Mouse (Mus musculus) intestine, postnatal 0 days (tissue): ENCODE measurements around the gene Cd207. TPM values are rescaled to one million over a fixed set of nuclear protein-coding genes. Genes with fewer than 3 reads are reported as not detected.
A peak's percentile ranks its signal among the peaks of the same experiment; 100 is the strongest.

Experiments
- ATAC-seq: fragments of 200-750 bp; cut with Nextera tagmentation; 2 replicates; pipeline ENCODE4 v1.8.0; 2017; ENCODE audit warnings: mild to moderate bottlenecking, moderate TSS enrichment, moderate library complexity
- H3K27ac ChIP-seq: fragments of 300-500 bp; sonication (generic); 2 replicates; pipeline ENCODE4 v1.5.1; 2014; ENCODE audit warnings: mild to moderate bottlenecking, low read depth, low read length, moderate library complexity
- H3K27me3 ChIP-seq: fragments of 300-500 bp; sonication (generic); replicated peaks from 2 replicates; pipeline ENCODE4 v1.6.1; 2014; ENCODE audit warnings: low read length, mixed read lengths; ENCODE audit not compliant: control insufficient read depth, insufficient read depth
- H3K36me3 ChIP-seq: fragments of 300-500 bp; sonication (generic); 2 replicates; pipeline ENCODE4 v1.6.1; 2014; ENCODE audit warnings: mild to moderate bottlenecking, moderate library complexity; ENCODE audit not compliant: control insufficient read depth, insufficient read depth
- H3K4me1 ChIP-seq: fragments of 300-500 bp; sonication (generic); replicated peaks from 2 replicates; pipeline ENCODE4 v1.6.1; 2014; ENCODE audit warnings: antibody characterized with exemption, low read length, mixed read lengths; ENCODE audit not compliant: control insufficient read depth, insufficient read depth
- H3K4me2 ChIP-seq: fragments of 300-500 bp; sonication (generic); replicated peaks from 2 replicates; pipeline ENCODE4 v1.6.1; 2014; ENCODE audit warnings: low read depth, mild to moderate bottlenecking, moderate library complexity
- H3K4me3 ChIP-seq: fragments of 300-500 bp; sonication (generic); 2 replicates; pipeline ENCODE4 v1.5.1; 2014; ENCODE audit warnings: low read depth, low read length
- H3K9ac ChIP-seq: fragments of 300-500 bp; sonication (generic); 2 replicates; pipeline ENCODE4 v1.6.1; 2014; ENCODE audit warnings: mild to moderate bottlenecking, low read depth, low read length
- H3K9me3 ChIP-seq: fragments of 300-500 bp; sonication (generic); 2 replicates; pipeline ENCODE4 v1.6.1; 2016; ENCODE audit warnings: mixed run types; ENCODE audit not compliant: control insufficient read depth
- CTCF ChIP-seq: sonication (generic); IDR thresholded peaks from 2 replicates; pipeline ENCODE4 v1.5.1; 2016; ENCODE audit warnings: low read depth, mild to moderate bottlenecking, control low read depth, antibody characterized with exemption, moderate library complexity
- WGBS: fragments of 180-500 bp; shearing (Covaris S2); extraction: QIAGEN DNeasy Blood & Tissue Kit; methylation state at CpG from one replicate; pipeline ENCODE4 v1.1.7; 2014; 5-methylcytosine and 5-hydroxymethylcytosine counted together
- polyA plus RNA-seq: library from polyadenylated mRNA; unstranded; fragments of >200 nt; fragmentation: Nextera tagmentation; extraction: Ambion mirVana; gene quantifications from 2 replicates; pipeline ENCODE4 v1.2.1, GENCODE M21; 2015

Gene Cd207
- polyA plus RNA-seq, 1 experiment from 2014 or later = not detected

DNA sequence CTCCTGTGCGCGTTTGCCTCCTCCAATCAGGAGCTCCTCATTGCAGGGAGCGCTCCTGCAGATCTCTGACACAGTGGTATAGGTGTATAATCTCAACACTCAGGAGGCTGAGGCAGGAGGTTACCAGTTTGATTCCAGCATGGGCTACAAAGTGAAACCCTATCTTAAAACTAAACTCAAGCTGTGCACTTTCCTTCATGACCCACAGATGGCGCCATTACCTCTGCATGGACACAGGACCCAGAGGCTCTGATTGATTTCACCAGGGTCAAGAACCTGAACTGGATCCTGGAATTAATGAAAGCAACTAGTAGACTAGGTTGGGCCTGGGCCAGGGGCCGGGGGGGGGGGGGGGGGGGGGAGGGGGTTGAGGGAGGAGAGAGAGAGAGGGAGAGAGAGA lies 12.6 kb upstream of the Cd207 start:
- WGBS = 36% methylated on average over 4 of the region's 5 CpGs
- Histone ChIP-seq H3K27me3 (peaks cover 65% of the 10 kb centered on the region), H3K27ac (no peak overlapping the region), H3K4me1 (no peaks in the 10 kb centered on the region), H3K9me3 (no peaks in the 10 kb centered on the region), H3K9ac (no peak overlapping the region), H3K36me3 (no peaks in the 10 kb centered on the region), H3K4me2 (no peak overlapping the region), H3K4me3 (no peak overlapping the region)
- no peak for ATAC-seq
- peak; percentile 83 for TF ChIP-seq CTCF

DNA sequence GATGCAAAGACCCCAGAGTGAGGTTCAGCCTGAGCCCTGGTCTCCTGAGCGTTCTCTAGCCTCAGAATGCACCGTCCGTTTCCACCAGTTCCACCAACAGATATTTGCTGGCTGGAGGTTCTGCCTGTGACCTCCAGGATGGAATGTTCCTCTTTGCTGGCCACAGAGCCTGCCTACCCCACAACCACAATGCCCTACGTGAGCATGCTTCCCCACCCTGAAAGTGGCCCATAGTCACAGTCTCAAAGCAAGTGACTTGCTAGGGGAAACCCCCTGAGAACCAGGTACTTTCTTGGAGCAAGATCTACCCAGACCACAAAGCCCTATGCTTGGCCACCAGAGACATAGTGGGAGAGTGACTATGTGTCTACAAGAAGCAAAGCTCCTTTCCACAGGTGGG lies 11.7 kb upstream of the Cd207 start:
- H3K4me3 ChIP-seq = no peak overlapping the region
- H3K4me2 ChIP-seq = no peak overlapping the region
- H3K9me3 ChIP-seq = no peaks in the 10 kb centered on the region
- 75% methylated on average over 4 of the region's 4 CpGs for whole genome bisulfite sequencing
- no peak overlapping the region for H3K9ac ChIP-seq
- no peak for ATAC-seq
- peaks cover 61% of the 10 kb centered on the region for H3K27me3 ChIP-seq
- H3K27ac ChIP-seq = no peak overlapping the region
- no peaks in the 10 kb centered on the region for H3K4me1 ChIP-seq
- TF ChIP-seq CTCF = no peak
- H3K36me3 ChIP-seq = no peaks in the 10 kb centered on the region

DNA sequence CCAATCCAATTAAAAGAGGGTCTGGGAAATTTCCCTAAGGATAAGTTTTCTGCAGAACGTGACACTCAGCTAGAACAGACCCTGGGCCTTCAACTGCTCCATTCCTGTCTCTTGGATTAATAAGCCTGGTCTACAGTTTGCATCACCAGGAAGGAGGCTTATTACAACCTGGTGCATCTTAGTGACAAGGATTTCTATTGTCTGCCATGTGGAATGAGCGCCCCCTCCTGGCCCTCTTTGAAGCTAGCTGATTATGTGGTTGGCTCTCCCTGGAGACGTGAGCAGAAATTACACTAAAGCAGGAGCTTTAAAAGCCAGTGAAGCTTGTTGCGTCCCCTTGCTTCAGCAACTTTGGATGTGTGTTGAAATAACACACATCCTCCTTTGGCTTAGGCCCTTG lies 4.3 kb downstream of the Cd207 start:
- H3K4me2 ChIP-seq = no peak overlapping the region
- ATAC-seq = no peak
- H3K27ac ChIP-seq = no peak overlapping the region
- TF ChIP-seq CTCF = peak; percentile 96
- WGBS = 7% methylated on average over 4 of the region's 4 CpGs
- no peak overlapping the region for H3K4me3 ChIP-seq
- H3K36me3 ChIP-seq = no peaks in the 10 kb centered on the region
- H3K9me3 ChIP-seq = no peaks in the 10 kb centered on the region
- no peaks in the 10 kb centered on the region for H3K4me1 ChIP-seq
- no peak overlapping the region for H3K9ac ChIP-seq
- no peaks in the 10 kb centered on the region for H3K27me3 ChIP-seq

DNA sequence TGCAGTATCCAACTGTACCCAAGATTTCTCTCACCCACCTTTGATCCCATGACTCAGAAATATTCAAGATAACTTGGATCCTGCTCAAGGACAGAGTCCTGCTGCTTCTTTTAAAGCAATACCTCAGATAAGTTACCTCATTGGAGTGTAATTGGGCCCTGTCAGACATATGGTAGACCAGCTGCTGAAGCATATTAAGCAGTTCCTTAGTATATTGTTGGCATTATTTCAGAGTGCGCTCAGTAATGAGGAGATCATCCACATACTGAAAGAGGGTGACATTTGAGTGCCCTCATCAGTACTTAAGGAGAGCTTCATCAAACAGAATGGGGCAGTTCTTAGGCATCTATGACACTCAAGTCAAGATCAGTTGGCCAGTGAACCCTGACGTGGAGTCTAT lies 12.6 kb downstream of the Cd207 start:
- H3K9ac ChIP-seq = no peak overlapping the region
- no peaks in the 10 kb centered on the region for H3K36me3 ChIP-seq
- no peak overlapping the region for H3K4me3 ChIP-seq
- no peak overlapping the region for H3K4me2 ChIP-seq
- no peaks in the 10 kb centered on the region for H3K27me3 ChIP-seq
- ATAC-seq = 0 out of 2 replicates have a peak, but pooled peaks have one; percentile 25
- H3K27ac ChIP-seq = no peak overlapping the region
- H3K4me1 ChIP-seq = no peaks in the 10 kb centered on the region
- TF ChIP-seq CTCF = no peak
- WGBS = 82% methylated on average over 2 of the region's 2 CpGs
- no peaks in the 10 kb centered on the region for H3K9me3 ChIP-seq

DNA sequence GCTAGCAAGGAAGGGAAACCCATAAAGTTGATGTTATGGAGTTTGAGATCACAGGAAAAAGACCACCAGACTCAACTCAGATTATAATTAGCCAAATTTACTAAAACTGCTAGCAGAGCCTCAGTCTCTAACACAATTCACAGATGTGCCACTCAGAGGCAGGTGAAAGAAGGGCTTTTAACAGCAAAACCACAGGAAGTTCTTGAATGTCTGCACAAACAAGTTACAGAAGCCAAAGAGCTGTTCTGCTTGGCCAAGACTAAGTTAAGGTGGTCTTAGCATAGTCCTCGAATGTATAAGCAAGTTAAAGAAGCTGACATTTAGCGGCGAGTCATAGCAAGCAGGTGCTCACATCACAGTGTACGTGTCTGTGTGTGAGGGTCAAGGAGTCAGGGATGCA lies 16.8 kb downstream of the Cd207 start:
- no peaks in the 10 kb centered on the region for H3K9me3 ChIP-seq
- 73% methylated on average over 4 of the region's 4 CpGs for WGBS
- no peak for TF ChIP-seq CTCF
- ATAC-seq = no peak
- no peak overlapping the region for H3K27ac ChIP-seq
- H3K9ac ChIP-seq = no peak overlapping the region
- H3K27me3 ChIP-seq = no peaks in the 10 kb centered on the region
- H3K4me1 ChIP-seq = no peaks in the 10 kb centered on the region
- H3K4me3 ChIP-seq = no peak overlapping the region
- no peak overlapping the region for H3K4me2 ChIP-seq
- H3K36me3 ChIP-seq = no peaks in the 10 kb centered on the region

DNA sequence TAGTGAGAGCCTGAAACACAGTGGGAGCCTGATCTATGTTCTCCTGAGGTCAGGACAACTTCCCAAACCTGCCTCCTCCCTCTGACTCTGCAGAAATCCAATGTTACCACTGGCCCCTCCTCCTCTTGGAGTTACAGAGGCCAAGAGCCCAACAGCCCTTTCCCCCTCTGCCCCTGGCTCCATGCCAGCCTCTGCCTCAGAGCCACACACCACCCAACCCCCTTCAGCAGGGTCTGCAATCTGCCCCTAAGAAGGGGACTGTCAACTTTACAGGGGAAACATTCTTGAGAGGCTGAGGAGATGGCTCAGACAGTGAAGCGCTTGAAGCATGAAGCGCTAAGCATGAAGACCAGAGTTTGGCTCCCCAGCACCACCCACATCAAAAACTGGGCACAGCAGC lies 21.6 kb downstream of the Cd207 start, which contains the start of gene Clec4f:
Gene Clec4f (minus strand): TSS at position 101 of the 400 bp plus-strand sequence.
- no peaks in the 10 kb centered on the region for H3K36me3 ChIP-seq
- H3K4me2 ChIP-seq = no peak within 1 kb of the TSS
- H3K27ac ChIP-seq = no peak within 1 kb of the TSS
- no peaks in the 10 kb centered on the region for H3K9me3 ChIP-seq
- no peaks in the 10 kb centered on the region for H3K4me1 ChIP-seq
- H3K27me3 ChIP-seq = no peaks in the 10 kb centered on the region
- no peak for ATAC-seq
- no peak within 1 kb of the TSS for H3K4me3 ChIP-seq
- TF ChIP-seq CTCF = no peak
- WGBS = 92% methylated on average over 2 of the region's 2 CpGs
- no peak within 1 kb of the TSS for H3K9ac ChIP-seq

DNA sequence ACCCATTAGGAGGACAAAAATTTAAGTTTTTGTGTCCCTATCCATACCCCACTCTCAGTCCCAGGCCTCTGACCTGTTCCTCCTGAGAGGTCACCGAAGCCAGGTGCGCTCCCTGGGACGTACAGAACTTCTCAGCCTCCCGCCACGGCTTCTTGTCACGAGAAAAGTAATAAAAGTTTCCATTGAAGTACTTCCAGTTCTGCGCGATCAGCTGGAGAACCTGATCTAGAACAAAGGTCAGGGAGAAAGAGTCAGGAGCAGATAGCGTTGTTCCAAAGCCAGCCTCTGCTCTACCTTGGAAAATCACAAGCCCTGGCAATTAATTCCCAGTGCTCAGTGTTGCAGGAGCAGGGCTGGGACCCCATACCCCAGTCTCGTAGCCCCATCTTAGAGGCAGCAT lies 30.9 kb downstream of the Cd207 start:
- Histone ChIP-seq H3K27me3 (no peaks in the 10 kb centered on the region), H3K4me2 (no peak overlapping the region; the same call in 1 of the 2 replicates), H3K9ac (no peak overlapping the region), H3K36me3 (no peaks in the 10 kb centered on the region), H3K4me3 (no peak overlapping the region), H3K27ac (no peak overlapping the region), H3K4me1 (no peaks in the 10 kb centered on the region), H3K9me3 (no peaks in the 10 kb centered on the region)
- ATAC-seq = peak; percentile 53
- no peak for TF ChIP-seq CTCF
- 57% methylated on average over 10 of the region's 10 CpGs for WGBS
